ENCODE assay signal across 8 mouse cellular contexts in genomic region chr5:64701219-64701779, GRCm38 (mm10).
DNase-seq lines count a peak whose midpoint lies in the region; ATAC-seq lines count a peak whose summit lies in the region.

No protein-coding gene starts in this region.

- H3K36me3 ChIP-seq in heart, embryonic 11.5 days (ENCODE audit: control insufficient read depth, insufficient read depth, low read length), result no peaks in the 10 kb centered on the region
- H3K36me3 ChIP-seq in hindbrain, embryonic 14.5 days (replicated peaks; ENCODE audit: control insufficient read depth, insufficient read depth), result no peaks in the 10 kb centered on the region
- H3K36me3 ChIP-seq in macrophage (ENCODE audit: inconsistent target), result no peaks in the 10 kb centered on the region

- 57% methylated on average over 14 of the region's 14 CpGs for WGBS in heart, embryonic 11.5 days (ENCODE audit: insufficient replicate concordance)
- 63% methylated on average over 14 of the region's 14 CpGs for WGBS in hindbrain, embryonic 14.5 days
- 72% methylated on average over 14 of the region's 14 CpGs for WGBS in macrophage (ENCODE audit: missing documents)

- intact Hi-C loops in left cerebral cortex, postnatal 14 days (cut with DNase I), result loop anchor here (10.0 kb wide), 1 partner anchor 186 kb away; no protein-coding TSS in a partner anchor

- H3K4me1 ChIP-seq in heart, embryonic 11.5 days (ENCODE audit: control insufficient read depth, insufficient read depth, low read length), result peaks cover 9% of the 10 kb centered on the region; the same call in 1 of the 2 replicates
- peaks cover 20% of the 10 kb centered on the region for H3K4me1 ChIP-seq in brown adipose tissue, adult 24 weeks (ENCODE audit: control insufficient read depth, insufficient read depth, insufficient read length, low read length)
- peaks cover 23% of the 10 kb centered on the region for H3K4me1 ChIP-seq in hindbrain, embryonic 14.5 days (replicated peaks; ENCODE audit: control insufficient read depth, insufficient read depth, low read length)

- no peaks in the 10 kb centered on the region for H3K9me3 ChIP-seq in heart, embryonic 11.5 days (replicated peaks; ENCODE audit: control insufficient read depth, low read length)
- no peaks in the 10 kb centered on the region for H3K9me3 ChIP-seq in hindbrain, embryonic 14.5 days (ENCODE audit: control insufficient read depth, low read length)

- H3K4me2 ChIP-seq in heart, embryonic 11.5 days, result peak overlapping the region; percentile 39; the same call in 1 of the 2 replicates
- H3K4me2 ChIP-seq in hindbrain, embryonic 14.5 days (replicated peaks), result no peak overlapping the region; the same call in 1 of the 2 replicates

- no peak for ATAC-seq in heart, embryonic 11.5 days (replicated peaks; ENCODE audit: insufficient number of reproducible peaks, low FRiP score, low TSS enrichment)
- no peak for ATAC-seq in hindbrain, embryonic 14.5 days (ENCODE audit: low FRiP score)

- no peak for DNase-seq in heart, adult 9 months (ENCODE audit: low spot score in 2 of 2)
- DNase-seq in hindbrain, embryonic 14.5 days (ENCODE audit: low spot score), result no peak
- no peak for DNase-seq in gastrocnemius, postnatal 4 days (ENCODE audit: low spot score in 2 of 2)
- DNase-seq in left cerebral cortex, postnatal 14 days (ENCODE audit: low spot score in 2 of 2), result no peak
- DNase-seq in yolk sac, embryonic 10.5 days (ENCODE audit: low spot score), result no peak

- no peak overlapping the region for H3K4me3 ChIP-seq in heart, embryonic 11.5 days (ENCODE audit: low read depth, low read length)
- H3K4me3 ChIP-seq in brown adipose tissue, adult 24 weeks (ENCODE audit: insufficient read depth, low read depth, low read length), result no peak overlapping the region
- H3K4me3 ChIP-seq in hindbrain, embryonic 14.5 days (replicated peaks; ENCODE audit: low read length), result no peak overlapping the region
- no peak overlapping the region for H3K4me3 ChIP-seq in macrophage (ENCODE audit: inconsistent target)

- no peaks in the 10 kb centered on the region for H3K27me3 ChIP-seq in heart, embryonic 11.5 days (ENCODE audit: control insufficient read depth, insufficient read depth, low read length)
- no peaks in the 10 kb centered on the region for H3K27me3 ChIP-seq in hindbrain, embryonic 14.5 days (ENCODE audit: control insufficient read depth, insufficient read depth, low read length)

- peak overlapping the region; percentile 65; the same call in 1 of the 2 replicates for H3K27ac ChIP-seq in heart, embryonic 11.5 days (ENCODE audit: low read depth, low read length)
- H3K27ac ChIP-seq in brown adipose tissue, adult 24 weeks (replicated peaks; ENCODE audit: low read depth, low read length), result peak overlapping the region; percentile 65
- peak overlapping the region; percentile 71 for H3K27ac ChIP-seq in hindbrain, embryonic 14.5 days
- H3K27ac ChIP-seq in macrophage, result peak overlapping the region; percentile 69

- no peak overlapping the region for H3K9ac ChIP-seq in heart, embryonic 11.5 days (ENCODE audit: low read depth, low read length)
- peak overlapping the region; percentile 19; the same call in 1 of the 2 replicates for H3K9ac ChIP-seq in hindbrain, embryonic 14.5 days

- H3K79me2 ChIP-seq in macrophage (ENCODE audit: inconsistent target), result no peaks in the 10 kb centered on the region
